Mouse (Mus musculus) liver, postnatal 0 days (tissue): ENCODE measurements around the gene Card14.

ENCODE experiments used
- CTCF ChIP-seq: sonication (generic); IDR thresholded peaks from 2 replicates; pipeline ENCODE4 v1.5.1; 2016; ENCODE audit warnings: antibody characterized with exemption, low read depth
- EP300 ChIP-seq: IDR thresholded peaks from 2 replicates; pipeline ENCODE4 v1.6.1; 2016; ENCODE audit warnings: antibody characterized with exemption, low read depth, mild to moderate bottlenecking

DNA sequence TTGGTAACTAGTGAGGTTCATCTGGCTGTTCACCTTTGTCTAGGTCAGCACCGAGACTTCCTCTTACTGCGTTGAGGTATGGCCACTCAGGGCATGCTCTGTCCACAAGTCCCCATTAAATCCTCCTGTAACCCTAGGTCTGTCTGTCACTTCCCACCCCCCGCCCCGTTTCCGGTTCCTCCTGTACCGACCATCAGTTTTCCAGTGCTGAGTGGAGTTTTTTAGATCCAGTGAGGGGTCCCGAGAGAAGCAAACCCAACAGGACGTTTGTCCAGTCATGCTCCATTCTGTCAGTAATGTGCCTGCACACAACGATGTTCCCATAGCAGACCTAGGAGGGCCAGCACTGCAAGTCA lies 49.4 kb upstream of the Card14 start:
- TF ChIP-seq CTCF (no peak), EP300 (no peak)
